Mouse (Mus musculus) G1E (cell line): ENCODE measurements around the gene Ltbp1. TPM values are rescaled to one million over a fixed set of nuclear protein-coding genes. Genes with fewer than 3 reads are reported as not detected.

Experiments used
- ATAC-seq: 2 replicates; pipeline ENCODE4 v1.8.0; 2016; ENCODE audit warnings: mild to moderate bottlenecking; ENCODE audit not compliant: insufficient number of reproducible peaks, poor library complexity, low FRiP score, severe bottlenecking; ENCODE audit errors: extremely low read depth
- DNase-seq: peaks from one replicate; pipeline ENCODE4 v3.0.0; 2012; ENCODE audit warnings: low spot score
- H3K27me3 ChIP-seq: 2 replicates; pipeline ENCODE4 v1.6.1; 2012; ENCODE audit warnings: mild to moderate bottlenecking, low read length, inconsistent platforms; ENCODE audit not compliant: insufficient read depth
- H3K36me3 ChIP-seq: replicated peaks from 2 replicates; pipeline ENCODE3; 2012; ENCODE audit warnings: mild to moderate bottlenecking, inconsistent platforms
- H3K4me1 ChIP-seq: 2 replicates; pipeline ENCODE4 v1.6.1; 2012; ENCODE audit warnings: low read depth, low read length, inconsistent platforms, mixed read lengths; ENCODE audit not compliant: insufficient read depth
- H3K4me3 ChIP-seq: 2 replicates; pipeline ENCODE4 v1.5.1; 2012; ENCODE audit warnings: low read depth, mild to moderate bottlenecking, inconsistent platforms, low read length, moderate library complexity, mixed read lengths
- H3K9me3 ChIP-seq: replicated peaks from 2 replicates; pipeline ENCODE4 v1.6.1; 2012; ENCODE audit warnings: inconsistent platforms
- CTCF ChIP-seq: IDR thresholded peaks from 2 replicates; pipeline ENCODE4 v1.5.1; 2012; ENCODE audit warnings: low read depth, low read length, inconsistent platforms, mixed read lengths
- GATA1 ChIP-seq: IDR thresholded peaks from 2 replicates; pipeline ENCODE4 v1.6.1; 2012; ENCODE audit warnings: borderline replicate concordance, low read length, inconsistent platforms, mixed read lengths
- GATA2 ChIP-seq: IDR thresholded peaks from 2 replicates; pipeline ENCODE4 v1.6.1; 2012; ENCODE audit warnings: low read depth, low read length, inconsistent platforms, borderline replicate concordance
- POLR2AphosphoS5 ChIP-seq: IDR thresholded peaks from 2 replicates; pipeline ENCODE4 v1.6.1; 2012; ENCODE audit warnings: low read depth, low read length, inconsistent platforms; ENCODE audit not compliant: insufficient replicate concordance
- TAL1 ChIP-seq: conservative IDR thresholded peaks from 2 replicates; pipeline ENCODE4 v1.6.1; 2012; ENCODE audit warnings: low read depth, low read length, inconsistent platforms, mixed read lengths
- polyA plus RNA-seq: library from polyadenylated mRNA; stranded (reverse); fragments of >175 nt; gene quantifications from 2 replicates; pipeline ENCODE4 v1.2.3, GENCODE M21; 2012
- total RNA-seq, 2 experiments: library from RNA; stranded (forward) in 1 of 2; stranded (reverse) in 1 of 2; fragments of 200-1000 nt in 1 of 2; fragments of >200 nt in 1 of 2; fragmentation: Nextera tagmentation in 1 of 2; gene quantifications; 2 replicates each; pipeline ENCODE4 v1.2.3; 2014 to 2017

Ltbp1 gene
- total and polyA plus RNA-seq, 3 experiments = 0.05 TPM; not detected in 2

DNA sequence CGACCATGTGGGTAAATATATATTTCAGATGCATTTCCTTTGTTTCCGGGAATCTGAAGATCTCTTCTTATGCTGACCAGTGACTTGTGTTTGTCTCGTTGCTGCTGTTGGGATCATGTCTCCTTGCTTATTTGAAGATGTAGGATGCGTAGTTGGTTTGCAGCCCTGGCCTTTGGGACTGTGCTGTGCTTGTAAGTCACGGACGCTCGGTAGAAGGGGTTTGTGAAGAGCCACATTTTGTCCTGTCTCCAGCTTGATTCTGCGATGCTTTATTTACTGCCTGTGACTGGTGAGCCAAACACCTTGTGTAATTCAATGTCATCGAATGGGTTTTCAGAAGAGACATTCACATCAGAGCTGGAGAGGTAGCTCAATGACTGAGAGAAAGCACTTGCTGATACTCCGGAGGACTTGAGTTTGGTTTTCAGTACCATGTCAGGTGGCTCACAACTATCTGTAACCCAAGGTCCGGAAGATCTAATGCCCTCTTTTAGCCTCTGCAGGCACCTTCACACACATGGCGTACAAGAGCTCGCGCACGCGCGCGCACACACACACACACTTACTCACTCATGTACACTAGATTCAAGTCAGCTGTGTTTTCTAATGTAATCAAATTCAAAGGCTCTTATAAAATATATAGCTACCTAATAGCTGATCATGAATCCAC lies 362.3 kb downstream of the Ltbp1 start:
- no peaks in the 10 kb centered on the region for H3K36me3 ChIP-seq
- H3K4me3 ChIP-seq = no peak overlapping the region
- H3K27me3 ChIP-seq = no peaks in the 10 kb centered on the region
- ATAC-seq = no peak
- no peaks in the 10 kb centered on the region for H3K4me1 ChIP-seq
- no peak for DNase-seq
- peaks cover 26% of the 10 kb centered on the region for H3K9me3 ChIP-seq
- TF ChIP-seq TAL1 = no peak

DNA sequence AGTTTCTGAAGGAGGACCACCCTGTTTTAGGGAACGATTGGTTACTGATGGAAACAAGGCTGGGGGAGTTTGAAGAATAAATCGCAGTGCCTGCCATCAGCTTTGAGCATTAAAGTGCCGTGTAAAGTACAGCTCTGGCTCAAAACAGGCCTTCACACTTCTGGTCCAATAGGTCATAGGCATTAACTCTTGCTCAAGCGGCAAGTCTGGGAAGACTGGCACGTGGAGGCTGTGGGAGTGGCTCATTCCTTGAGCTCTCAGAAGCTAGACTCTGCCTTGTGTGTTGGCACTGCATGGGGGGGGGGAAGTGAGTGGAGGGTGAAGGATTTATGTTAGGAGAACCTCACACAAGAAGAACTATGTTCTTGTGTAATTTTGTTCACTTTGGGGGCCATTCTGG lies 363.2 kb downstream of the Ltbp1 start:
- Histone ChIP-seq H3K4me3 (no peak overlapping the region), H3K27me3 (no peaks in the 10 kb centered on the region), H3K9me3 (peaks cover 27% of the 10 kb centered on the region), H3K36me3 (no peaks in the 10 kb centered on the region), H3K4me1 (no peaks in the 10 kb centered on the region)
- TF ChIP-seq GATA1 (no peak), TAL1 (no peak), GATA2 (no peak), CTCF (no peak), POLR2AphosphoS5 (no peak)
- ATAC-seq (no peak), DNase-seq (no peak)

DNA sequence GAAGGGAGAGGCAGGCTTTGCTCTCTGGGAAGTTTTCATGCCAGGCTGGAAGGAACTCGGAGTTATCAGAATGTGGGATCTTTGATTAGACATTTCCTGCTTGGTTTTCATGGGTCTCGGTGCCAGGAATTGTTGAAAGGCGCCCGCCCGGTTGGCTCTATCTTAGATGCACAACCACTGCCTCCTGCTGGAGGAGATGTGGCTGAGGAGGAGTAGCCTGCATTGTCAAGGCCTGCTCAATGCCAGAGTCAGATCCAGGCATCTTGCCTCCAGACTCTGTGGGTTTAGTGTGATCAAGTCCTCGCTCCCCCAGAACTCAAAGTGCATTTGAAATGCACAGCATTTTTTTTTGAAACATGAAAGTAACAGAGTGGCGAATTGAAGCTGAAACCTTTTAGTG lies 364.0 kb downstream of the Ltbp1 start:
- Histone ChIP-seq H3K9me3 (peaks cover 30% of the 10 kb centered on the region), H3K27me3 (no peaks in the 10 kb centered on the region), H3K36me3 (no peaks in the 10 kb centered on the region), H3K4me3 (no peak overlapping the region), H3K4me1 (no peaks in the 10 kb centered on the region)
- TF ChIP-seq CTCF (no peak), POLR2AphosphoS5 (no peak), GATA2 (no peak), GATA1 (no peak), TAL1 (no peak)
- ATAC-seq (no peak), DNase-seq (no peak)

DNA sequence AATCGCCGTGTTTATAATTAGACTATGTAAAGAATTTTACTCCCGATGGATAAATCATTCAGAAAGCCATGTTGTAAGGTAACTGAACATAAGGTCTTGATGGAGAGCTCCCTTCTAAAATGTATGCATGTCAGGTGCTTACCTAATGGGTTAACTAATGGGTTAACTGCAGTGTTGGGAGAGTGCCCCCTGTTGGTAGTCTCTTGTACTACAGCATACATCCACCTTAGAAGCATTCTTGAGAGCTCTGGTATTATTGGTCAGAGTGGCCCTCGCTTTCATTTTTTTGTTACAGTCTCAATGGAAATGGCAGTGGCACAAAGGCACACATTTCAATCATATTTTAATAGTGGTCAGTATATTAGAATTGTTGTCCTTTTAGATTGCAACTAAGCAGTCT lies 364.8 kb downstream of the Ltbp1 start:
- no peaks in the 10 kb centered on the region for H3K27me3 ChIP-seq
- no peak overlapping the region for H3K4me3 ChIP-seq
- DNase-seq (no peak), ATAC-seq (no peak)
- TF ChIP-seq GATA1 (no peak), CTCF (no peak), TAL1 (no peak), GATA2 (no peak), POLR2AphosphoS5 (no peak)
- no peaks in the 10 kb centered on the region for H3K36me3 ChIP-seq
- peaks cover 34% of the 10 kb centered on the region for H3K9me3 ChIP-seq
- H3K4me1 ChIP-seq = no peaks in the 10 kb centered on the region

DNA sequence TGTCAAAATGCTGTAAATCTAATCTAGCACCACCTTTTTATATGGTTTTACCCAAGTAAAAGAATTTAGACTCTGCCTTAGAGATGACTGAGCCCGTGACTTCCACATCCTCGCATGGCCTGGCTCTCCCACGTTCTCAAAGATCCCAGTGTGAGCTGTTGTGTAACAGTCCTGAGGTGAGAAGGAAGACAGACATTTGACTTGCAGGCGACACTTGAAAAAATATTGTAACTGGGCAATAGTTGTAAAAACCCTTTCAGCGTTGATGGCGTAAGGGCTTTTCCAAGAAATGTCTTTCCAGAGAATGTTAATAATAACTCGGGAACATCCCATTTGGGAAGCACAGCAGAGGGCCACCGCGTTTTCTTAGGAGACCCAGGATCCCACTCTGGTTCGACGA lies 366.3 kb downstream of the Ltbp1 start:
- Histone ChIP-seq H3K4me1 (no peaks in the 10 kb centered on the region), H3K36me3 (no peaks in the 10 kb centered on the region), H3K4me3 (no peak overlapping the region), H3K9me3 (peaks cover 31% of the 10 kb centered on the region), H3K27me3 (no peaks in the 10 kb centered on the region)
- TF ChIP-seq GATA2 = no peak
- ATAC-seq (no peak), DNase-seq (no peak)

DNA sequence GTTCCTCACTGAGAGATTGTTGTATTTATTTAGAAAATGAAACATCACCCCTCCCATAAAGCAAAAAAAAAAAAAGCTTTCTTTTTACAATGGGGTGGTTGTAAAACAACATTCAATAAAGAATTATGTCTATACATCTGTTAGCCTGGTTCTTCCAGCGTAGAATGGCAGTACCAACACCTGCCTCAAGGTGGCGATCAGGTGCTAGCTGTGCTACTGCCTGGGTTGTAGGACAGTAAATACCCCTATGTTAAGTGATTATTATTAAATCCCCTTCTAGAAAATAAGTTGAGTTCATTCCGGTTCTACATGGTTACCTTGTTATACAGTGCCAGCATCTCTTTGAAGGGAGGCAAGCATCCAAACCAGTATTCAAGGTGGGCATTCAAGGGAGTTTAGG lies 367.0 kb downstream of the Ltbp1 start:
- no peak for ATAC-seq
- no peaks in the 10 kb centered on the region for H3K36me3 ChIP-seq
- no peaks in the 10 kb centered on the region for H3K27me3 ChIP-seq
- H3K9me3 ChIP-seq = peaks cover 31% of the 10 kb centered on the region
- H3K4me3 ChIP-seq = no peak overlapping the region
- H3K4me1 ChIP-seq = no peaks in the 10 kb centered on the region
- no peak for DNase-seq
- TF ChIP-seq CTCF = no peak
- TF ChIP-seq GATA2 = no peak
- TF ChIP-seq TAL1 = no peak

DNA sequence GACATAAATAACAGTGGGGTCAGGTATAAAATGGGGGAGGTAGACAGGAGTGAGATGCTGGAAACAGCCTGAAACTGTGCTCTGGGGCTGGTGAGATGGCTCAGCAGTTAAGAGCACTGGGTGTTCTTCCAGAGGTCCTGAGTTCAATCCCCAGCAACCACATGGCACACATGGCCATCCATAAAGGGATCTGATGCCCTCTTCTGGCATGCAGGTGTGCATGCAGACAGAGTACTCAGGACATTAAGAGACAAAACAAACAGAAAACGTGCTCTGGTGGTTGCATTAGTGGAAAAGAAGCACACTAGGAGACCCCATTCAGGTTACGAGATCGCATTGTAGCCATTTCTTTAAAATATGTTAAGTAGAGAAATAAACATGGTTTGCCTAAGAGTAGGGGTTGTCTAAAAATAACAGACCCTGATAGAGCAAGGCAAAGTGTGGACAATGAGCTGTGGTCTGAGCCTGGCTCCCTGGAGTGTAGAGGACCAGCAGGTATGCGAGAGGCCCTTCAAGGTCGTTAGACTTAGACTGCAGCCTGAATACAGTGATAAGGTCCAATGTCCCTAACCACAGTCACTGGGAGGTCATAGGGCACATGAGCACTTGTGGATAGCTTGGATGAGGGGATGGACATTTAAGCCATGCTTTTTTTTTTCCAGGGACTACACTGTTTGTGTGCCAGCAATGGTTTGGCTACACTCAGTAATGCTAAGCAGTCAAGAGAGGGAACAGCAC lies 369.1 kb downstream of the Ltbp1 start:
- Histone ChIP-seq H3K4me3 (no peak overlapping the region), H3K36me3 (no peaks in the 10 kb centered on the region), H3K27me3 (no peaks in the 10 kb centered on the region), H3K4me1 (no peaks in the 10 kb centered on the region), H3K9me3 (peaks cover 22% of the 10 kb centered on the region)
- DNase-seq (no peak), ATAC-seq (no peak)
- TF ChIP-seq CTCF (no peak), POLR2AphosphoS5 (no peak), GATA2 (no peak), TAL1 (no peak), GATA1 (no peak)
